Mouse (Mus musculus) liver, postnatal 0 days (tissue): Measurements from ENCODE around the gene Plxdc1.

Experiments used
- CTCF ChIP-seq: sonication (generic); IDR thresholded peaks from 2 replicates; pipeline ENCODE4 v1.5.1; 2016; ENCODE audit warnings: antibody characterized with exemption, low read depth
- EP300 ChIP-seq: IDR thresholded peaks from 2 replicates; pipeline ENCODE4 v1.6.1; 2016; ENCODE audit warnings: antibody characterized with exemption, low read depth, mild to moderate bottlenecking

DNA sequence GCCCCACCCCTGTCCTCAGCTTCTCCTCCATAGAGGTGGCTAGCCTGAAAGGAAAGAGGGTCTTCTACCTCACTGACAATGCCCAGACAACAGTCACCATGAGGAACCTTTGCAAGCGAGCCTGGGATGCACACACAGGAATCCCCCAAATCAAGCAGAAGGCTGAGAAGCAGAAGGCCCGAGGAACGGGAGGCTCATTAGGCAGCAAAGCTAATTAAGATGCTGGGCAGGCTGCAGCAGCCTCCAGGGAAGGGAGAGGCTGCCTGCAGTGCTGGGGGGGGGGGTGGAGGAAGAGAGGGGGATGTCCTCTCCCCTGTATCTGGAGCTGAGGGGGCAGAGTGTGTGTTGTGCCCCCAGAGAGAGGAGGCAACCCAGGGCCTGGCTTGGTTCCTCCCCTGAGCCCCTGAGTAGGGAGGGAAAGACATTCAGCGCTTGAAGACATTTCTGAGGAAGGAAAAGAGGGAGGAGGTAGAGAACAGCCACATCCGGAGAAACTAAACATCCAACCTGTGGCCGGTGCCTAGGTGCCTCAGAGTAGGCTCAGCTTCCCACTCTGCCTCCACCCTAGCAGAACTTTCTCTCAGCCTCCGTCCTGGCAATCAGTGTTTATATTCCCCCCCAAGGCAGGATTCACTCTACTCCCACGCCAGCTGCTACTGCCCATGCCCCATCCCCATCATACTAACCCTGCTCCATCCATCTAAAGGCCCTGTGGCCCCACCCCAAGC is 33.8 kb upstream of the Plxdc1 start:
- no peak for TF ChIP-seq CTCF
- no peak for TF ChIP-seq EP300
